In the genomic region with DNA sequence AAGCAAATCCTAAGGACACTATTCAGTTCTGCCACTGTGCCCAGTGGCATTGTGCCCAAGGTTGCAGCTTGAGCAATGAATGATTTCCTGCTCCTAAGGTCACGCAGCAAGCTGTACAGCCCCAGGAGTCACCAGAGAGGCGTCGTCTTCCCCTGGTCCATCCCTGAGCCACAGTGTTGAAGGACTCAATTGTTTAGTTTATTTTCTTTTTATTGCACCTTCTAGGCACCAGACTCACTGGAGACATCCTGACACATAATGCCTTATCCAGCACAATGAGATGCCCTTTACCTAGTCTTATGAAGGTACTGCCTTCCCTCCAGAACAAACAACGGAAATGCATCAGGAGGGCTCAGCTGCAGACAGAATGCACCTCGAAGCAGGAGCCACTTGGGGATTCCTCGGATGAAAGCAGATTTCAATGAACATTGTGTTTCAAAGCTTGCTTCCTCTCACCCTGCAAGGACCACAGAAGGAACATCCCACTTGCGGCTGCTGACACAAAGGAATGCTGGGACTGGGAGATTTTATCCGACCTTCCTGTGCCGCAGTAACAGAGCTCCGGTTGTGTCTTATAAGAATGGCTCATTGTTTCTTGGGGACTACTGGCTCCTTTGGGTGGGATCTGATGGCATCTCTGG, we compare ENCODE assay signal across 9 mouse cellular contexts.
A peak's percentile ranks its signal among the peaks of the same experiment; 100 is the strongest.
DNase-seq lines count a peak whose midpoint lies in the region; ATAC-seq and TF ChIP-seq lines count a peak whose summit lies in the region.
"Had no signal": no experiment of that assay in that cellular context is flagged by ENCODE, and none has a peak within 500 bp of the region (broad histone marks: within the 10 kb centered on the region; RNA-seq: fewer than 3 reads in every experiment).

No protein-coding gene starts in this region.

- TF ChIP-seq CTCF in lung, postnatal 0 days (IDR thresholded peaks at IDR 0.05): no peak; the same call in 1 of the 2 replicates

- no peaks in the 10 kb centered on the region for H3K4me1 ChIP-seq in lung, postnatal 0 days (ENCODE audit: insufficient read depth, low read depth, low read length)
- H3K4me1 ChIP-seq: limb, embryonic 13.5 days had no signal

- peak; percentile 15 for DNase-seq in gastrocnemius, adult 18-20 months (ENCODE audit: low spot score)
- no peak for DNase-seq in gastrocnemius, postnatal 10 days
- DNase-seq in adrenal gland, postnatal 36 days: peak; percentile 90 to 94
- DNase-seq in heart, postnatal 36 days: peak; percentile 32 to 52
- DNase-seq in lung, postnatal 0 days (ENCODE audit: low spot score): peak; percentile 66
- no peak for DNase-seq in cerebellum, postnatal 25 days
- no peak for DNase-seq in urinary bladder, adult 2 months (ENCODE audit: low spot score)

- H3K4me2 ChIP-seq in lung, postnatal 0 days (replicated peaks; ENCODE audit: low read depth, low read length): no peak overlapping the region
- H3K4me2 ChIP-seq: limb, embryonic 13.5 days had no signal

- no peaks in the 10 kb centered on the region for H3K27me3 ChIP-seq in lung, postnatal 0 days (replicated peaks; ENCODE audit: insufficient read depth, low read length)
- H3K27me3 ChIP-seq: limb, embryonic 13.5 days had no signal

- no peaks in the 10 kb centered on the region for H3K36me3 ChIP-seq in lung, postnatal 0 days (ENCODE audit: insufficient read depth, low read length)
- H3K36me3 ChIP-seq: limb, embryonic 13.5 days had no signal

- H3K27ac ChIP-seq in lung, postnatal 0 days (ENCODE audit: low read length): peak overlapping the region; percentile 39; the same call in 1 of the 2 replicates
- H3K27ac ChIP-seq: limb, embryonic 13.5 days had no signal

- peak; percentile 98 for TF ChIP-seq EP300 in lung, postnatal 0 days (IDR thresholded peaks at IDR 0.05)

- ATAC-seq in lung, postnatal 0 days: peak; percentile 87
- ATAC-seq in erythroblast, adult 5-6 weeks (replicated peaks; ENCODE audit: low FRiP score, poor library complexity, severe bottlenecking): no peak

- 39% methylated on average over 10 of the region's 10 CpGs for WGBS in lung, postnatal 0 days

- no peak overlapping the region for H3K9ac ChIP-seq in lung, postnatal 0 days (replicated peaks; ENCODE audit: low read depth)
- H3K9ac ChIP-seq: limb, embryonic 13.5 days had no signal

- H3K4me3 ChIP-seq in lung, postnatal 0 days (ENCODE audit: low read depth, low read length): no peak overlapping the region
- H3K4me3 ChIP-seq: limb, embryonic 13.5 days had no signal

- intact Hi-C loops in heart, postnatal 36 days (cut with DNase I): loop anchor here (2.0 to 5.0 kb wide), 5 partner anchors 103 to 314 kb away; no protein-coding TSS in a partner anchor

- H3K9me3 ChIP-seq in lung, postnatal 0 days (ENCODE audit: low read length): no peaks in the 10 kb centered on the region
- H3K9me3 ChIP-seq: limb, embryonic 13.5 days had no signal

Comparison
In these comparisons a context has a peak if more than half of its experiments do, and no peak if none do; other contexts are left out.
1. DNase-seq: peak in gastrocnemius, adult 18-20 months (single experiment), adrenal gland, postnatal 36 days (2 of 2), heart, postnatal 36 days (2 of 2) and lung, postnatal 0 days (single experiment); none in gastrocnemius, postnatal 10 days (single experiment), cerebellum, postnatal 25 days (0 of 2) and urinary bladder, adult 2 months (single experiment).